Comparison of ENCODE assay signal across 29 mouse cellular contexts in genomic region chr9:103690446-103690845, GRCm38 (mm10).
DNase-seq lines count a peak whose midpoint lies in the region; ATAC-seq and TF ChIP-seq lines count a peak whose summit lies in the region.
"Had no signal": no experiment of that assay in that cellular context is flagged by ENCODE, and none has a peak within 500 bp of the region (broad histone marks: within the 10 kb centered on the region; RNA-seq: fewer than 3 reads in every experiment).

No protein-coding gene starts in this region.

- TF ChIP-seq EP300 in heart, adult 2 months (IDR thresholded peaks at IDR 0.05; ENCODE audit: insufficient read depth, low read depth, low read length), result no peak
- no peak for TF ChIP-seq EP300 in heart, postnatal 0 days (IDR thresholded peaks at IDR 0.05; ENCODE audit: low read depth)

- H3K4me1 ChIP-seq in heart, adult 2 months (ENCODE audit: control insufficient read depth, insufficient read depth, low read length), result peaks cover 3% of the 10 kb centered on the region; the same call in 1 of the 2 replicates
- peaks cover 74% of the 10 kb centered on the region for H3K4me1 ChIP-seq in heart, embryonic 12.5 days (replicated peaks)
- peaks cover 30% of the 10 kb centered on the region for H3K4me1 ChIP-seq in heart, postnatal 0 days (ENCODE audit: control insufficient read depth, insufficient read depth)
- H3K4me1 ChIP-seq: liver, embryonic 15.5 days had no signal

- no peak overlapping the region for H3K4me3 ChIP-seq in heart, adult 2 months
- H3K4me3 ChIP-seq in heart, embryonic 12.5 days, result no peak overlapping the region
- H3K4me3 ChIP-seq in heart, postnatal 0 days (ENCODE audit: low read depth, low read length), result no peak overlapping the region
- H3K4me3 ChIP-seq: forebrain, embryonic 12.5 days; kidney, embryonic 15.5 days; limb, embryonic 12.5 days; liver, embryonic 15.5 days; myocyte; neural tube, embryonic 12.5 days had no signal

- H3K9ac ChIP-seq in heart, adult 2 months (ENCODE audit: low read depth, low read length), result no peak overlapping the region
- H3K9ac ChIP-seq in heart, embryonic 12.5 days, result no peak overlapping the region
- H3K9ac ChIP-seq in heart, postnatal 0 days (replicated peaks; ENCODE audit: low read depth, low read length), result no peak overlapping the region
- H3K9ac ChIP-seq: forebrain, embryonic 12.5 days; kidney, embryonic 15.5 days; limb, embryonic 12.5 days; liver, embryonic 15.5 days; lung, embryonic 14.5 days; neural tube, embryonic 12.5 days had no signal

- no peaks in the 10 kb centered on the region for H3K27me3 ChIP-seq in heart, adult 2 months (ENCODE audit: control insufficient read depth, insufficient read depth, low read length)
- no peaks in the 10 kb centered on the region for H3K27me3 ChIP-seq in heart, embryonic 12.5 days (replicated peaks)
- no peaks in the 10 kb centered on the region for H3K27me3 ChIP-seq in heart, postnatal 0 days (ENCODE audit: control insufficient read depth, insufficient read depth, low read length)
- H3K27me3 ChIP-seq: kidney, embryonic 15.5 days; limb, embryonic 12.5 days; liver, embryonic 15.5 days; neural tube, embryonic 12.5 days had no signal

- no peak for TF ChIP-seq POLR2A in heart, adult 2 months (IDR thresholded peaks at IDR 0.05; ENCODE audit: insufficient read depth, low read depth, low read length)

- intact Hi-C loops in heart, adult 2 months (cut with DNase I), result no loop called here
- intact Hi-C loops in heart, postnatal 14 days (cut with DNase I), result no loop called here

- 45% methylated on average over 3 of the region's 3 CpGs for WGBS in heart, adult 2 months
- 28% methylated on average over 3 of the region's 3 CpGs for WGBS in heart, embryonic 12.5 days
- WGBS in heart, postnatal 0 days, result 34% methylated on average over 3 of the region's 3 CpGs

- no peak overlapping the region for H3K4me2 ChIP-seq in heart, embryonic 12.5 days
- no peak overlapping the region for H3K4me2 ChIP-seq in heart, postnatal 0 days (ENCODE audit: low read depth, low read length)
- H3K4me2 ChIP-seq: forebrain, embryonic 12.5 days; kidney, embryonic 15.5 days; limb, embryonic 12.5 days; liver, embryonic 15.5 days; lung, embryonic 14.5 days; midbrain, embryonic 11.5 days; neural tube, embryonic 12.5 days had no signal

- TF ChIP-seq CTCF in heart, adult 2 months (IDR thresholded peaks at IDR 0.05), result no peak
- no peak for TF ChIP-seq CTCF in heart, postnatal 0 days (IDR thresholded peaks at IDR 0.05; ENCODE audit: low read depth)

- peak overlapping the region; percentile 31; the same call in 1 of the 2 replicates for H3K27ac ChIP-seq in heart, adult 2 months
- peak overlapping the region; percentile 74 for H3K27ac ChIP-seq in heart, embryonic 12.5 days (ENCODE audit: poor library complexity, severe bottlenecking)
- H3K27ac ChIP-seq in heart, postnatal 0 days (ENCODE audit: low read depth), result peak overlapping the region; percentile 49
- H3K27ac ChIP-seq: forebrain, embryonic 12.5 days; kidney, embryonic 15.5 days; limb, embryonic 12.5 days; liver, embryonic 15.5 days; neural tube, embryonic 12.5 days; stomach, postnatal 0 days had no signal

- peak in 1 of 2 experiments; percentile 46 for DNase-seq in heart, adult 2 months
- DNase-seq in heart, postnatal 14 days, result no peak
- DNase-seq in heart, postnatal 0 days (ENCODE audit: low spot score), result peak; percentile 64
- DNase-seq in ovary, postnatal 10 days (ENCODE audit: low spot score), result no peak
- DNase-seq in testis, postnatal 14 days (ENCODE audit: low spot score), result no peak
- DNase-seq in urinary bladder, postnatal 4 days (ENCODE audit: low spot score in 2 of 2), result no peak
- DNase-seq: adrenal gland, adult 2 months; cerebellum, adult 2 months; cerebellum, postnatal 25 days; gastrocnemius, postnatal 10 days; kidney, adult 18-20 months; lung, postnatal 14 days; retina, postnatal 1 day; right cerebral cortex, postnatal 14 days; thymus, adult 2 months; thymus, postnatal 4 days had no signal

- no peaks in the 10 kb centered on the region for H3K9me3 ChIP-seq in heart, embryonic 12.5 days (replicated peaks)
- no peaks in the 10 kb centered on the region for H3K9me3 ChIP-seq in heart, postnatal 0 days (replicated peaks; ENCODE audit: control insufficient read depth, low read length)
- H3K9me3 ChIP-seq: forebrain, embryonic 12.5 days; kidney, embryonic 15.5 days; liver, embryonic 15.5 days; neural tube, embryonic 12.5 days had no signal

- peak; percentile 77 for ATAC-seq in heart, embryonic 12.5 days (ENCODE audit: insufficient number of reproducible peaks, low FRiP score)
- ATAC-seq in heart, postnatal 0 days (ENCODE audit: insufficient read depth, low read depth), result peak; percentile 46; the same call in 1 of the 2 replicates
- 0 out of 2 replicates have a peak, but pooled peaks have one; percentile 26 for ATAC-seq in neutrophil, adult 5-6 weeks (ENCODE audit: extremely low read depth, insufficient number of reproducible peaks, low FRiP score, poor library complexity, severe bottlenecking)
- ATAC-seq: hindbrain, embryonic 16.5 days; midbrain, embryonic 16.5 days had no signal

- H3K79me2 ChIP-seq in heart, adult 2 months (replicated peaks; ENCODE audit: control insufficient read depth, insufficient read depth, low read length), result no peaks in the 10 kb centered on the region

- no peaks in the 10 kb centered on the region for H3K36me3 ChIP-seq in heart, adult 2 months (ENCODE audit: control insufficient read depth, insufficient read depth, low read length)
- no peaks in the 10 kb centered on the region for H3K36me3 ChIP-seq in heart, embryonic 12.5 days
- no peaks in the 10 kb centered on the region for H3K36me3 ChIP-seq in heart, postnatal 0 days (replicated peaks; ENCODE audit: control insufficient read depth, insufficient read depth, low read length)
- H3K36me3 ChIP-seq: forebrain, embryonic 12.5 days; kidney, embryonic 15.5 days; limb, embryonic 12.5 days; liver, embryonic 15.5 days; neural tube, embryonic 12.5 days had no signal

Comparison
In these comparisons a context has a peak if more than half of its experiments do, and no peak if none do; other contexts are left out.
1. ATAC-seq: peak in every context shown above with its lines; median percentile 77 in heart, embryonic 12.5 days; 46 in heart, postnatal 0 days; 26 in neutrophil, adult 5-6 weeks.